Mouse (Mus musculus) lung, adult 2 months (tissue): ENCODE results near the gene Ankrd28.

Experiments used
- CTCF ChIP-seq: fragments of 200-500 bp; IDR thresholded peaks from 2 replicates; pipeline ENCODE4 v1.5.1; 2011; ENCODE audit warnings: mild to moderate bottlenecking, low read length, control low read depth; ENCODE audit not compliant: insufficient read depth
- POLR2A ChIP-seq: fragments of 200-500 bp; IDR thresholded peaks from 2 replicates; pipeline ENCODE4 v1.6.1; 2011; ENCODE audit warnings: low read depth, mild to moderate bottlenecking, control low read depth, low read length, borderline replicate concordance; ENCODE audit errors: extremely low read depth

DNA sequence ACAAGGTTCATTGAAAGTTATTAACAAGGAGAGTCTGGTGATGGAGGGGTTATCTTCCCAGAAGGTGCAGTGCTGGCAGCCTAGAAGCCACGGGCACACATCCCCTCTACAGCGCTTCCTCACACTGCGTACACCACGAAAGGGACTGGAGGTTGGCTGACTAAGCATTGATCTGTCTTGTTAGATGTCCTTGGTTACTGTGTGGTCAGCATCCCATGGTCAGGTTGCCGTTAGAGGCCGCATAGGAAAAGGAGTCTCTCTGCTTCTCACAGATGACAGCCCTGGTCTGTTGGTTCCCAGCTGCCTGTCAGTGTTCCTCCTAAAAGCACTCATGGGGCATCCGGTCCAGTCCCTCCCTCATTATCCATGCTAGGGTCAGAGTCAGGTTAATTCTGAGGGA is 179.2 kb downstream of the Ankrd28 start:
- TF ChIP-seq POLR2A (no peak), CTCF (no peak)
